Mouse (Mus musculus): Measurements from ENCODE around the gene Jpt1.

GRCm38 (mm10) chr11:115512407-115513183, 1.6 kb downstream of the Jpt1 start:
- 0 out of 2 replicates have a peak, but pooled peaks have one; percentile 2 for TF ChIP-seq EP300 (IDR thresholded peaks at IDR 0.05; ENCODE audit: low read depth)
- TF ChIP-seq CTCF (IDR thresholded peaks at IDR 0.05; ENCODE audit: low read depth): no peak
